Mouse (Mus musculus) kidney, embryonic 15.5 days (tissue): ENCODE measurements around the gene Tm9sf4. TPM values are rescaled to one million over a fixed set of nuclear protein-coding genes. Genes with fewer than 3 reads are reported as not detected.

Experiments
- ATAC-seq: fragments of 200-750 bp; cut with Nextera tagmentation; replicated peaks from 2 replicates; pipeline ENCODE4 v1.8.0; 2017; ENCODE audit warnings: moderate TSS enrichment; ENCODE audit not compliant: low FRiP score
- H3K27ac ChIP-seq: fragments of 300-500 bp; sonication (generic); 2 replicates; pipeline ENCODE4 v1.5.1; 2015; ENCODE audit warnings: mild to moderate bottlenecking, inconsistent platforms
- H3K27me3 ChIP-seq: fragments of 300-500 bp; sonication (generic); 2 replicates; pipeline ENCODE4 v1.6.1; 2015; ENCODE audit warnings: inconsistent platforms
- H3K36me3 ChIP-seq: fragments of 300-500 bp; sonication (generic); 2 replicates; pipeline ENCODE4 v1.6.1; 2015; ENCODE audit warnings: inconsistent platforms
- H3K4me1 ChIP-seq: fragments of 300-500 bp; sonication (generic); 2 replicates; pipeline ENCODE4 v1.6.1; 2015; ENCODE audit warnings: inconsistent platforms
- H3K4me2 ChIP-seq: fragments of 300-500 bp; sonication (generic); 2 replicates; pipeline ENCODE4 v1.6.1; 2015; ENCODE audit warnings: moderate library complexity, mild to moderate bottlenecking, inconsistent platforms
- H3K4me3 ChIP-seq: fragments of 300-500 bp; sonication (generic); replicated peaks from 2 replicates; pipeline ENCODE4 v1.5.1; 2015; ENCODE audit warnings: mild to moderate bottlenecking, inconsistent platforms
- H3K9ac ChIP-seq: fragments of 300-500 bp; sonication (generic); 2 replicates; pipeline ENCODE4 v1.6.1; 2015; ENCODE audit warnings: mild to moderate bottlenecking, inconsistent platforms
- H3K9me3 ChIP-seq: fragments of 300-500 bp; sonication (generic); replicated peaks from 2 replicates; pipeline ENCODE4 v1.6.1; 2016; ENCODE audit warnings: inconsistent platforms
- WGBS: fragments of 180-500 bp; shearing (Covaris S2); methylation state at CpG from one replicate; pipeline ENCODE4 v1.1.7; 2015; ENCODE audit warnings: mixed read lengths; 5-methylcytosine and 5-hydroxymethylcytosine counted together
- polyA plus RNA-seq: library from polyadenylated mRNA; unstranded; fragments of >200 nt; fragmentation: Nextera tagmentation; extraction: Ambion mirVana; gene quantifications from 2 replicates; pipeline ENCODE4 v1.2.1, GENCODE M21; 2015

The Tm9sf4 gene
- 90.9 and 93.2 TPM in 2 replicates for polyA plus RNA-seq

DNA sequence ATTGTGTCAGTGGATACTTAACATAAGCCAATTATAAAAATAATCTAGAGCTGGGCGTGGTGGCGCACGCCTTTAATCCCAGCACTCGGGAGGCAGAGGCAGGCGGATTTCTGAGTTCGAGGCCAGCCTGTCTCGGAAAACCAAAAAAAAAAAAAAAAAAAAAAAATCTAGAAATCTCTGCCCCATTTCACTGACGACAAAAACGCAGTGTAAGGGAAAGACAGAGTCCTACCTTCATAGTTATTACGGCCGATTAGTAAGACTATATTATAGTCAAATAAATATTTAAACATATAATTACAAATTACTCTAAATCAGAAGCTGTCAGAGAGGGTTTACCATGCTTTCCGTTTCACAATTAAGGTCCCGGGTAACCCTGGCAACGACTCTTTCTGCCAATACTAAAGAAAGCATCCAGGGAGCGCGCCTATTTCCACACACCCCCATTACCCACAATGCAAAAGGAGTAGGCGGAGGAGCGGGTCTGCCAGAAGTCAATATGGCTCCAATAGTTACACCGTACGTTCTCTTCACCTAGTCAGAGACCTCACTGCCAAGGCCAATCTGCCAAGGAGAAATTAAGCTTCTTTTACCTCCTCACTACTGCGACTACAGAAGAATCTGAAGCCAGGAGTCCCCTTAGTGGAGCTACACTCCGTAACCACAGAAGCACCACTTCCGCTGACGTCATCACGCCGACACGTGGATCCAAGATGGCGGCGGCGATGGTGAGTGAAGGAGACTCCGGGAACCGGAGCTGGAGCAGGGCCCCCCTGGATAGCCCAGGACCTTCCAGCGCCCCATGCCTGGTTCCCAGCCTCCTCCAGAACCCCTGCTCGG lies at the start of gene Tm9sf4:
Gene Tm9sf4, plus strand, starts transcription at position 460 of the 840 bp plus-strand sequence.
- Histone ChIP-seq H3K36me3 (peaks cover 8% of the 10 kb centered on the region; the same call in 1 of the 2 replicates), H3K27me3 (no peaks in the 10 kb centered on the region), H3K4me3 (peak within 1 kb of the TSS; percentile 91), H3K4me2 (peak within 1 kb of the TSS; percentile 90), H3K9ac (peak within 1 kb of the TSS; percentile 88), H3K27ac (peak within 1 kb of the TSS; percentile 96), H3K4me1 (peaks cover 14% of the 10 kb centered on the region), H3K9me3 (no peaks in the 10 kb centered on the region)
- 11% methylated on average over 34 of the region's 34 CpGs for WGBS
- peak; percentile 94 for ATAC-seq

DNA sequence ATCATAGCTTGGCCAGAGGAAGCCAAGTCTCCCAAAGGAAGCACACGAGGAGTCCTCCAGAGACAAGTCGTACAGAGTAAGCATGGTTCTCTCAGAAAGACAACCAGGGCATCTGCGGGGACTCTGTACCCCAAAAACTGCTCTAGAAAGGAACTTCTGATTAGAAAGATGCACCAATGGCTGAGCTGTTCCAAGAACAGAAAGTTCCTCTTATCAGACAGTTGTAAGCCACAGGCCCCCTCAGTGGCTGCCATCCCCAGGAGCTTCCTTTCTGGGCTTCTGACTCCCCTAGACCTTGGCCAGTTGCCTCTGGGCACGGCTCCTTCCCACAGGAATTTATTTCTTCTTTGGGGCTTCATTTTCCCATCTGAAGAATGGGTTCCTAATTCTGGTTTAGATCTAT lies 45.4 kb upstream of the Tm9sf4 start:
- H3K27me3 ChIP-seq = peaks cover 14% of the 10 kb centered on the region
- no peak for ATAC-seq

DNA sequence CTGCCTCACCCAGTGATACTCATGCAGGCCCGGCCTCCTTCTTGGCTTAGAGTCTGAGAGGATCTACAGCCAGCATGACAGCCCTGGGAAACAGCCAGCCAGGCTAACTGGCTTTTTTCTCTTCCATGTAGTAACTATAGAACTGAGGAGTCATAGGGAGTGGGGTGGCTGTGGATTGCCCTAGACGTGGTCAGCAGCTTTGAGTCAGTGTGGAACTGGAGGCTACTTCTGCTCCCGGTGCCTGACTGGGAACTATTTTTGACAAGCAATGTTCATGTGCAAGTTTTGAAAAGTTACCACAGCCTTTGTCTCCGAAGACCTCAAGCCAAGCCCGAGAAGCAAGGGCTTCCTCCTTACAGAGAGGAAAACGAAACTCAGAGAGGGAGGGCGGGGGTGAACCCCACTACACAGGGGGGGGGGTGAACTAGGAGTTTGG lies 44.0 kb upstream of the Tm9sf4 start:
- no peak for ATAC-seq
- Histone ChIP-seq H3K9me3 (no peaks in the 10 kb centered on the region), H3K4me2 (no peak overlapping the region), H3K27me3 (0 out of 2 replicates have a peak, but pooled peaks cover under 1% of the 10 kb centered on the region), H3K27ac (no peak overlapping the region), H3K36me3 (no peaks in the 10 kb centered on the region), H3K9ac (no peak overlapping the region), H3K4me1 (no peaks in the 10 kb centered on the region), H3K4me3 (no peak overlapping the region)
- 73% methylated on average over 7 of the region's 7 CpGs for WGBS

More for the DNA sequence above, 45.4 kb upstream of the Tm9sf4 start:
- H3K36me3 ChIP-seq = no peaks in the 10 kb centered on the region
- H3K9ac ChIP-seq = no peak overlapping the region
- WGBS = 76% methylated on average over 4 of the region's 4 CpGs
- no peaks in the 10 kb centered on the region for H3K4me1 ChIP-seq
- H3K27ac ChIP-seq = no peak overlapping the region
- no peak overlapping the region for H3K4me3 ChIP-seq
- H3K4me2 ChIP-seq = no peak overlapping the region
- no peaks in the 10 kb centered on the region for H3K9me3 ChIP-seq

DNA sequence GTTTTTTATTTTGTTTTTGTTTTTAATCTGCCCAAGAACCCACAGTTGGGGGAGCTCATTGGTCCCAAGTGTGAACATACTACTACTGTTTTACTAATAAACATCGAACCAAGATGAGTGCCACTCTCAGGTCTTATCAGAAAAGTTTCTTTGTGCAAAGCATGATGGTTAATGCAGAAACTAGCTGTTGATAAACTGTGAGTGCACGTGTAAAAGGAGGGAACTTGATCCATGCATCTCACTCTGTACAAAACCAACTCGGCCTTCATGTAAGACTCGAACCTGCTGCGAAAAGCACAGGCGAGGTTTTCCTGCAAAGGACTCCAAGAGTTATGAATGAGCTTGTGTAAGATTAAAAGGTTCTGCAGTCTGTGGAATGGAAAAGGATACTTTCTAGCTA lies 41.6 kb upstream of the Tm9sf4 start:
- WGBS = 88% methylated on average over 6 of the region's 6 CpGs
- Histone ChIP-seq H3K9ac (no peak overlapping the region), H3K4me3 (no peak overlapping the region), H3K36me3 (no peaks in the 10 kb centered on the region), H3K4me2 (no peak overlapping the region), H3K27me3 (no peaks in the 10 kb centered on the region), H3K9me3 (no peaks in the 10 kb centered on the region), H3K27ac (no peak overlapping the region), H3K4me1 (no peaks in the 10 kb centered on the region)
- no peak for ATAC-seq

DNA sequence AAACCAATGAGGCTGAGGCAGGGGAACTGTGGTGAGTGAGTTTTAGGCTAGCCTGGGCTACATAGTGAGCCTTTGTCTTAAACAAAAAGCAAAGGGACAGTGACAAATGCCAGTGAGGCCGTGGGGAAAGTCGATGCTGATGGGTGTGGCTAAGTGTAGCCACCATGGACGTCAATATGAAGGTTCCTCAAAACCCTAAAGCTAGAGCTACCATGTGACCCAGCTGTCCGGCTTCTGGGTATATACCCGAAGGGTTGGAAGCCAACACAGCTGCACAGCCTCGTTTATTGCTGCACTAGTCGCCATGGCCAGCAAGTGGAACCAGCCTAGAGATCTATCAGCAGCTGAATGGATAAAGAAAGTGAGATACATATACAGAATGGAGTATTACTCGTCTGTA lies 41.0 kb upstream of the Tm9sf4 start:
- no peak for ATAC-seq
- Histone ChIP-seq H3K4me1 (no peaks in the 10 kb centered on the region), H3K9ac (no peak overlapping the region), H3K9me3 (no peaks in the 10 kb centered on the region), H3K27ac (no peak overlapping the region), H3K4me3 (no peak overlapping the region), H3K36me3 (no peaks in the 10 kb centered on the region), H3K4me2 (no peak overlapping the region), H3K27me3 (no peaks in the 10 kb centered on the region)
- 66% methylated on average over 8 of the region's 8 CpGs for WGBS

DNA sequence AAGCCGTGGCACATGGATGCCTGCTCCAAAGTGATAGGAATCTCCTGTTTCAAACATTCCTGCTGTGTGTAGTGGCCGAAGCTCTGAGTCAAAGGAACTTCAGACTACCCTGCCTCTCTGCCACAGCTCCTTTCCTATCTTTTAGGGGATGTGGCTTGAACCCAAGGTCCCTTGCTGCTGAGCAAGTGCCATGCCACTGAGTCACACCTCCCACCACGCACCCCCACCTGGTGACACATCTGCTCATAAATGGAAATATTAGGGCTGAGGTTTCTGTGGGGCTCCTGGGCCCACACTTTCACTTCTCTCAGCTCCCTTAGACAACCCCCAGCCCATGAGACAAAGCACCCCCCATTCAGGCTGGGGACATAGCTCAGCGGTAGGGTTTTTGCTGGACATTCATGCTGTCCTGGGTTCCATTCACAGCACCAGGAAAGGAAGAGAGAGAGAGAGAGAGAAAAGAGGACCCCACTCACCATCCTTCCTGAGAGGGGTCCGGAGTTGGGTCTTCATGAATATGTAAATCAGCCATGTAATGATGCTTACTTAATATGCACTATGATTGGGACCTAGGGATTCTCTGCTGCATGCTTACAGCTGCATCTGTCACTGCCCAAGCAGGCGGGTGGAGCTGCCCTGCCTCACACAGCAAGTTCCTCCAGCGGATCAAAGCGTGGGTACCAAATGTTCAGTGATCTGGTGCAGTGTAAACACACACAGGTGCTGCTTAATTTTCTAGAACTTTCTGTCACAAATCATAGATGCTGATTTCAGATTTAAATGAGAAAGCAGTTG lies 39.1 kb upstream of the Tm9sf4 start:
- H3K4me1 ChIP-seq = no peaks in the 10 kb centered on the region
- no peak overlapping the region for H3K4me2 ChIP-seq
- no peaks in the 10 kb centered on the region for H3K9me3 ChIP-seq
- no peak for ATAC-seq
- H3K27me3 ChIP-seq = no peaks in the 10 kb centered on the region
- H3K27ac ChIP-seq = no peak overlapping the region
- no peaks in the 10 kb centered on the region for H3K36me3 ChIP-seq
- H3K4me3 ChIP-seq = no peak overlapping the region
- no peak overlapping the region for H3K9ac ChIP-seq
- 72% methylated on average over 8 of the region's 8 CpGs for whole genome bisulfite sequencing

DNA sequence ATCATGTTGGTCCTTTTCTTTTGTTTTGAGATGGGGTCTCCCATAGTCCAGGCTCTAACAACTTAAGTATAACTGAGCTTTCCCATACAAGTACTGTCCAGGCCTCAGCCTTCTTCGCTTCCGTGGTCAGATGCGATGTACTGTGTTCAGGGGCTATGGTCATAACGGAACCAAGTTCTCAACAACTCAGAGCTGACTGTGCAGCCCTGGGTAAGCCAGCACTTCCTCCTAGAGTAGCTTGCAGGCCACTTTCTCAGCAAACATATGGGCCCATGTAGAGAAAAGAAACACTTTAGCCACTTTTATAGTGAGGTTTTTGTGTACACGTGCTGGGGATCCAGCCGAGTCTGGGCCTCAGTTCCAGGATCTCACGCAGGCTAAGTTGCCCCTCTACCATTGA lies 38.4 kb upstream of the Tm9sf4 start:
- no peak for ATAC-seq
- H3K4me2 ChIP-seq = no peak overlapping the region
- H3K36me3 ChIP-seq = no peaks in the 10 kb centered on the region
- no peak overlapping the region for H3K27ac ChIP-seq
- H3K4me1 ChIP-seq = no peaks in the 10 kb centered on the region
- H3K4me3 ChIP-seq = no peak overlapping the region
- 89% methylated on average over 7 of the region's 7 CpGs for WGBS
- no peak overlapping the region for H3K9ac ChIP-seq
- H3K27me3 ChIP-seq = no peaks in the 10 kb centered on the region
- H3K9me3 ChIP-seq = no peaks in the 10 kb centered on the region

DNA sequence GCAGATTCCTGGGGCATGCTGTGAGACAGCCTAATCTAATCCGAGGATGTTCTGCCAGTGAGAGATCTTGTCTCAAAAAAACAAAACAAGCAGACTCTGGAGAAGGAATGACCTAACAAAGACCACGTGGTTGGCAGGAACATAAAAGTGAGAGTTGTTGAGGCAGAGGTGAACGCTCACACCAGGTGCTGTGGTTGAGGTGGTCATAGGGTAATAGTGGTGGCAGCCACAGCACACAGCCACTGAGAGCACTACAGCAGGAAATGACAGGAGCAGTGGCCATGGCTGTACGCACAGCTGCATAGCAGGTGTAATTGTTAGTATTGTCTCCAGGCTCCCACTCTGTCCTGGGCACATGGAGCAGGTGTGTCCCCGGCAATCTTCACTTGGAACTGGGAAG lies 35.2 kb upstream of the Tm9sf4 start:
- H3K36me3 ChIP-seq = no peaks in the 10 kb centered on the region
- no peak overlapping the region for H3K9ac ChIP-seq
- H3K27me3 ChIP-seq = no peaks in the 10 kb centered on the region
- H3K4me2 ChIP-seq = no peak overlapping the region
- ATAC-seq = no peak
- H3K4me1 ChIP-seq = no peaks in the 10 kb centered on the region
- H3K4me3 ChIP-seq = no peak overlapping the region
- H3K27ac ChIP-seq = no peak overlapping the region
- WGBS = 52% methylated on average over 5 of the region's 5 CpGs
- no peaks in the 10 kb centered on the region for H3K9me3 ChIP-seq

DNA sequence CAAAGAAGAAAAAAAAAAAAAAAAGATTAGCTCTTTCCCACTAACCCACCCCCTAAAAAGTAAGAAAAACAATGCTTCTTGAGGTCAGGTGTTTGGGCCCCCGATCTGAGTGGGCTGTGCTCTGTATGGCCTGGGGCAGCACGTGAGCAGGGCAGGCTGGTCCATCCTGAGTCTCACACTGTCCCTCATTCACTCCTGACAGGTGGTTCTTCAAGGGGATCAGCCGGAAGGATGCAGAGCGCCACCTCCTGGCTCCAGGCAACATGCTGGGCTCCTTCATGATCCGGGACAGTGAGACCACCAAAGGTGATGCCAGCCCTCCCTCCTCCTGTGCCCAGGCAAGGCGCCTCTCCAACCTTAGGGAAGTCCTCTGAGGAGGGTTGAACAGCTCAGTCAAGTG lies 30.1 kb upstream of the Tm9sf4 start:
- no peak overlapping the region for H3K9ac ChIP-seq
- WGBS = 31% methylated on average over 6 of the region's 6 CpGs
- no peaks in the 10 kb centered on the region for H3K4me1 ChIP-seq
- no peak overlapping the region for H3K4me2 ChIP-seq
- H3K27me3 ChIP-seq = no peaks in the 10 kb centered on the region
- H3K9me3 ChIP-seq = no peaks in the 10 kb centered on the region
- no peak overlapping the region for H3K27ac ChIP-seq
- no peak overlapping the region for H3K4me3 ChIP-seq
- ATAC-seq = no peak
- no peaks in the 10 kb centered on the region for H3K36me3 ChIP-seq

DNA sequence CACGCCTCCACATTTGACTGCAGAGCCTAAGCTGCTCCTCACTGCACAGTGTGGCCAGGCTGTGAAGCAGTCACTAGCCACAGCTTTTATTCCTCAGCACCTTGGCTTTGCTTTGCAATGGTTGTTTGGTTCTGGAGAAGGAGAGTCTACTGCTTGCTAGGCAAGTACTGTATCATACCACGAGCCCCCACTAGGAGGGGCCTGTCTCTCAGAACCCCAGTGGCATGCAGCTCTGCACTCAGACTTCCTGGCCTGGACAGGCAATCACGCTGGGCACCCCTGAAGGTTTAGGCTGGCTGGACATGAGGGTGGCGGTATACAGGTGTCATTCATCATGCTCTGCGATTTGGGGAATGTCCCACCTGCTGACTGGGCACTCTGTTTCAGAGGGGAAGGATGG lies 26.9 kb upstream of the Tm9sf4 start:
- no peak overlapping the region for H3K4me3 ChIP-seq
- no peaks in the 10 kb centered on the region for H3K9me3 ChIP-seq
- 33% methylated on average over 5 of the region's 5 CpGs for WGBS
- no peaks in the 10 kb centered on the region for H3K27me3 ChIP-seq
- H3K9ac ChIP-seq = no peak overlapping the region
- no peaks in the 10 kb centered on the region for H3K4me1 ChIP-seq
- no peak for ATAC-seq
- H3K36me3 ChIP-seq = no peaks in the 10 kb centered on the region
- H3K4me2 ChIP-seq = no peak overlapping the region
- no peak overlapping the region for H3K27ac ChIP-seq

DNA sequence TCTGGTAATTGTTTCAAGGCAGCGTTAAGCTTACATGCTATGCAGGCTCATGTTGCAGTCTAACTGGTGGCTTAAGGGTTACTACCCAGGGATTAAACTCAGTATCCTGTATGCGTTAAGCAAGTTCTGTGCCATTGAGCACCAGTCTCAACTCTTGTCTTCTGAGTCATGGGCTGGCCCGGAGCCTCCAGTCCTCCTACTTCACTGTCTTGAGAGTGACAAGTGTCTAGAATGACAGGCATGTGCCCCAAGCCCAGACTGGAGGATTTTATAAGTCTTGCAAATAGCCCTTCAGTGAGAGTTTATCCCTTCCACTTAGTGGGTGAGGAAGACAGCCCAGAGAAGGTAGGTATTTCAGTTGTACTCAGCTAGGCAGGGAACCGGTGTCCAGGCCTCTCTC lies 24.9 kb upstream of the Tm9sf4 start:
- ATAC-seq = no peak
- H3K4me3 ChIP-seq = no peak overlapping the region
- H3K27me3 ChIP-seq = peaks cover 4% of the 10 kb centered on the region; the same call in 1 of the 2 replicates
- 73% methylated on average over 4 of the region's 4 CpGs for WGBS
- H3K36me3 ChIP-seq = no peaks in the 10 kb centered on the region
- H3K9me3 ChIP-seq = no peaks in the 10 kb centered on the region
- no peak overlapping the region for H3K27ac ChIP-seq
- H3K4me1 ChIP-seq = no peaks in the 10 kb centered on the region
- no peak overlapping the region for H3K4me2 ChIP-seq
- no peak overlapping the region for H3K9ac ChIP-seq

DNA sequence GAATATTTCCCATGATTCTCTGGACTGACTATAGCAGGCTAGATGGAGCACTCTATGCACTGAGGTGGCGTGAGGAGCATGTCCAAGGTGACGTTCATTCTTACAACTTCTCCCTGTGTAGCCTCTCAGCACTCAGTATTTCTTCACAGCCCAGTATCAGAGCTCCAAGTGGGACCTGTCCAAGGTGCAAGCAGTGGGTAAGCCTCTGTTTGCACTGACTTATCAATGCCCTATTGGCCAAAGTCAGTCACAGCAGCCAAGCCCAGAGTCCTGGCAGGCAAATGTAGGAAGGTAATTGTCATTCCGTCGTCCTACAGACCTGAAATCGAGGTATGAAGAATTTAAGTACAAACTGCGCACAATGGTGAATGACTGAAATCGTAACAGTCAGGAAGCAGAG lies 21.9 kb upstream of the Tm9sf4 start:
- H3K27ac ChIP-seq = no peak overlapping the region
- no peak overlapping the region for H3K4me3 ChIP-seq
- no peak for ATAC-seq
- WGBS = 84% methylated on average over 7 of the region's 7 CpGs
- H3K9me3 ChIP-seq = no peaks in the 10 kb centered on the region
- no peaks in the 10 kb centered on the region for H3K36me3 ChIP-seq
- no peak overlapping the region for H3K4me2 ChIP-seq
- 0 out of 2 replicates have a peak, but pooled peaks cover 2% of the 10 kb centered on the region for H3K4me1 ChIP-seq
- peaks cover 4% of the 10 kb centered on the region; the same call in 1 of the 2 replicates for H3K27me3 ChIP-seq
- no peak overlapping the region for H3K9ac ChIP-seq
